Mouse (Mus musculus) inflammation-experienced regulatory T-cells, adult 6 months (primary cell): ENCODE results near the gene Plin4. TPM values are rescaled to one million over a fixed set of nuclear protein-coding genes. Genes with fewer than 3 reads are reported as not detected.

Experiments used
- ATAC-seq: one replicate; pipeline ENCODE4 v1.8.0; 2017
- polyA plus RNA-seq, 3 experiments: library from polyadenylated mRNA; unstranded; fragments of 100-300 nt; shearing (Covaris generic); gene quantifications; one replicate each; pipeline ENCODE4 v1.2.1; 2017

Plin4 gene
- polyA plus RNA-seq, 3 experiments from 2014 or later, result 0.09 TPM; not detected in 2

DNA sequence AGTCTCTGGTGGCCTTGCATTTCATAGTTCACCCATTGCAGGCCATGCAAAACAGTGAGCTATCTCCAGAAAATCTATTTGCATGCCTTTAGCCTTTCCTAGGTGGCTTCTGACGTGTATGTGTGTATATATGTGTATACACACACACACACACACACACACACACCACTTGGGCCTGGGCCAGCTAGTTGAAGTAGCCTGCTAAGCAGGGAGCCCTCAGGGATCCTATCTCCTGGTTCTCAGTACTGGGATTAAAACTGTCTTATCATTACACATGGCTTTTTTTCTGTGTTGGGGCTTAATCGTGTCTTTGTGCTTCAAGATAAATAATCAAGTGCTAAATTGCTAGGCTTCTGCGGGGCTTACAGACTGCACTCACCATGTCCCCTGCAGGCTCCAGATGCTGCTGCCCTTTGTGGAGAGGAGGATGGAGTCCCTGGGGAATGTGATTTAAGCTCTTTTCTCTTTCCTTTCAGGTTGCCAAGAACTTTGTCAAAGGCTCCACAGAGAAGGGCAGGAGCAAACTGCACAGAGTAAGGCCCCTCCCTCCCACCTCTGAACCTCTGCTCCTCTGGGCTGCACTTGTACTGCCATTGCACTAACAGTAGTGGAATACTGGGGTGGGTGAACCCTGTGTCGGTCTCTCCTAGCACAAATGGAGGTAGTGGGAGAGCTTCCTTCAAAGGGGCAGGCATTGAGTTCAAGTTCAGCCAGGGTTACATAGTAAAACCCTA, 53.5 kb downstream of the Plin4 start:
- ATAC-seq, result no peak

DNA sequence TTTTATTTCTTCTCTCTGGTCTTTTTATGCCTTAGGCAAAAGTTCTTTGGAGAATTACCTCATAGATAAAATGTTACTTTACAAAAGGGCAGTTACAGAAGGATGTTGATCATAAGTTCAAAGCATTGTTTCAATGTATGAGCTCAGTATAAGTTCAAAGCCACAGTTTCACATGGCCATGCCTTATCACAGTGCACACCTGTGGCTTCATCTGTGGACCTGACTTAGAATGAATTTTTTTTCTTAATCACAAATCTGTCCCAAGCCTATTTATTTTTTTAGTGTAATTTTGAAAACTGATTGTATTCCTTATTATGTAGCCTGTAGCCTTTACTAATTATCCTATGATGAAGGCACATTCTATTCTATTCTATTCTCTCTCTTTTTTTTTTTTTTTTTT, 54.7 kb downstream of the Plin4 start:
- ATAC-seq, result no peak

DNA sequence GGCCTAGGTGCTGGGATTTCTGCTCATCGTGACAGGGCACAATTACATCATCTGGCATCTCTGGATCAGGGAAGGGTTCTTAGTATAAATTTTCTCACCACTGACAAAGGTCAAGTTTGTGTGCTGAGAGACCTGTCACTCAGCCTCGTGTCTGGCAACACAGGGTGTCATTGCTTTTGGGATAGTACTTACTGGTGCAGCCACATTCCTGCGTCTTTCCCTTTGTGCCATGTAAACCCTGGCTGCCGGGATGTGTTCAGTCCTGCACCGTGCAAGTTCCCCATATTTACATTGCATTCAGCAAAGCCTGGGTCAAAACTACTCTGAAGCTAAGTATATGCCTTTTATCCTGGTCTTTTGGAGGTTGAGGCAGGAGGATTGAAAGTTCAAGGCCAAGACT, 58.2 kb downstream of the Plin4 start:
- no peak for ATAC-seq

Other genes with a start within 250 kb of the Plin4 start
- 10 to 100 TPM; 13.0 to 18.7 (median 15.8) TPM for gene Zfp119a, start 230.9 kb downstream of the Plin4 start, polyA plus RNA-seq
- gene Zfp959, start 217.7 kb downstream of the Plin4 start, polyA plus RNA-seq, result 10 to 100 TPM; 26.9 to 35.6 (median 29.1) TPM
- 10 to 100 TPM in 2 of 3 experiments, 1 to 10 TPM in 1; 8.1 to 20.3 (median 17.7) TPM for gene Zfp119b, start 160.3 kb downstream of the Plin4 start, polyA plus RNA-seq
- gene Ebi3, start 157.2 kb downstream of the Plin4 start, polyA plus RNA-seq, result 10 to 100 TPM; 50.3 to 70.8 (median 50.4) TPM
- 10 to 100 TPM; 25.6 to 36.5 (median 33.0) TPM for gene Yju2, start 150.7 kb downstream of the Plin4 start, polyA plus RNA-seq
- under 1 TPM in 1 of 3 experiments, not detected in 2; 0.40 TPM for gene Shd, start 139.3 kb downstream of the Plin4 start, polyA plus RNA-seq
- gene Fsd1, start 123.3 kb downstream of the Plin4 start, polyA plus RNA-seq, result under 1 TPM in 1 of 3 experiments, not detected in 2; 0.98 TPM
- gene Stap2, start 104.2 kb downstream of the Plin4 start, polyA plus RNA-seq, result under 1 TPM in 1 of 3 experiments, not detected in 2; 0.30 TPM
- gene Mpnd, start 104.1 kb downstream of the Plin4 start, polyA plus RNA-seq, result 10 to 100 TPM in 2 of 3 experiments, 1 to 10 TPM in 1; 8.3 to 24.2 (median 17.4) TPM
- gene Sh3gl1, start 73.2 kb downstream of the Plin4 start, polyA plus RNA-seq, result 10 to 100 TPM; 86.9 to 93.6 (median 91.6) TPM
- 1 to 10 TPM in 2 of 3 experiments, under 1 TPM in 1; 0.63 to 3.6 (median 1.3) TPM for gene Chaf1a, start 69.4 kb downstream of the Plin4 start, polyA plus RNA-seq
- 10 to 100 TPM; 28.7 to 41.6 (median 34.2) TPM for gene Ubxn6, start 34.8 kb downstream of the Plin4 start, polyA plus RNA-seq
- gene Hdgfl2, start 30.2 kb downstream of the Plin4 start, polyA plus RNA-seq, result 10 to 100 TPM; 32.5 to 58.6 (median 40.3) TPM
- under 1 TPM in 1 of 3 experiments, not detected in 2; 0.16 TPM for gene Plin5, start 7.8 kb upstream of the Plin4 start, polyA plus RNA-seq
- gene Lrg1, start 12.2 kb upstream of the Plin4 start, polyA plus RNA-seq, result not detected
- under 1 TPM in 1 of 3 experiments, not detected in 2; 0.13 TPM for gene Sema6b, start 30.5 kb upstream of the Plin4 start, polyA plus RNA-seq
- gene Tnfaip8l1, start 52.7 kb upstream of the Plin4 start, polyA plus RNA-seq, result 10 to 100 TPM; 29.8 to 39.7 (median 37.9) TPM
- gene Mydgf, start 74.1 kb upstream of the Plin4 start, polyA plus RNA-seq, result 10 to 100 TPM; 53.3 to 65.6 (median 59.5) TPM
- 10 to 100 TPM; 13.6 to 17.5 (median 14.5) TPM for gene Dpp9, start 109.1 kb upstream of the Plin4 start, polyA plus RNA-seq
- 1 to 10 TPM; 4.9 to 6.2 (median 6.1) TPM for gene Fem1a, start 147.0 kb upstream of the Plin4 start, polyA plus RNA-seq
- gene Ticam1, start 167.0 kb upstream of the Plin4 start, polyA plus RNA-seq, result 10 to 100 TPM in 1 of 3 experiments, 1 to 10 TPM in 2; 8.1 to 11.5 (median 8.7) TPM
- 10 to 100 TPM; 25.6 to 28.7 (median 25.6) TPM for gene Plin3, start 183.1 kb upstream of the Plin4 start, polyA plus RNA-seq
- not detected for gene Arrdc5, start 190.5 kb upstream of the Plin4 start, polyA plus RNA-seq
- gene Uhrf1, start 193.5 kb upstream of the Plin4 start, polyA plus RNA-seq, result 10 to 100 TPM in 1 of 3 experiments, 1 to 10 TPM in 2; 7.1 to 60.4 (median 9.6) TPM
- gene Kdm4b, start 216.3 kb upstream of the Plin4 start, polyA plus RNA-seq, result 1 to 10 TPM; 3.2 to 8.4 (median 8.0) TPM